Mouse (Mus musculus): ENCODE data around the gene Misp. TPM values are rescaled to one million over a fixed set of nuclear protein-coding genes. Genes with fewer than 3 reads are reported as not detected.

Gene Misp
- total RNA-seq, 2 experiments from 2014 or later: 0.40 TPM; not detected in 1

DNA sequence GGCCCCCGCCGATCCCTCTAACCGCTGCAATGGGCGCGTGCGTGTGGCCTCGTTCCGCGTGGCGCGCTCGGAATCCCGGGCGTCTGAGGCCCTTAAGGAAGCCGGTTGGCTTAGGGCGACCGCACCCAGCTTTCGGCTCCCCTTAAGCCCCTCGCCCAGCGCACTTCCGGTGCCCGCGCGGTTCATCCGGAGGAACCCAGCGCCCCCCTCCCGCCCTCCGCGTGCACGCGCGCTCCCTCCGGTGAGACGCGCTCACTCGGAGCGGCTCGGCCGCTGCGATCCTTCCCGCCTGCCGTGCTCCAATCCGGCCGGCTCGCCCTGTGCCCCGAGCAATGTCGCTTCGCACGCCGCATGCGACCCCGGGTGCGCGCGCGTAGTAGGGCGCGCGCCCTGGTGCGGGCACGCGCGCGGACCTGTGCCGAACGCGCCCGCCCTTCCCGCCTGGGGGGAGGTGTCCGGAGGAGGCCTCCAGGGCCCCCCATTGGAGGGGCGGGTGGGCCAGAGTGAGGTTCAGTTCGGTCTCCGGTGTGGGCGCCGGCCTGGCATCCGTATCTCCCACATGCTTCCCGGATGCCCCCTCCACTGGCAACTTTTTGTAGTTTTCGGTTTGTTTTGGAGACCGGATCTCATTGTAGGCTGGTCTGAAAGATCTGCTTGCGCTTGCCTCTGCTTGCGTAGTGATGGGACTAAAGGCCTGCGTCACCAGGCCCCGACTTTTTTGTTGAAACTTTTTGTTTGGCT is 34.2 kb downstream of the Misp start:
- peak; percentile 73 for DNase-seq

DNA sequence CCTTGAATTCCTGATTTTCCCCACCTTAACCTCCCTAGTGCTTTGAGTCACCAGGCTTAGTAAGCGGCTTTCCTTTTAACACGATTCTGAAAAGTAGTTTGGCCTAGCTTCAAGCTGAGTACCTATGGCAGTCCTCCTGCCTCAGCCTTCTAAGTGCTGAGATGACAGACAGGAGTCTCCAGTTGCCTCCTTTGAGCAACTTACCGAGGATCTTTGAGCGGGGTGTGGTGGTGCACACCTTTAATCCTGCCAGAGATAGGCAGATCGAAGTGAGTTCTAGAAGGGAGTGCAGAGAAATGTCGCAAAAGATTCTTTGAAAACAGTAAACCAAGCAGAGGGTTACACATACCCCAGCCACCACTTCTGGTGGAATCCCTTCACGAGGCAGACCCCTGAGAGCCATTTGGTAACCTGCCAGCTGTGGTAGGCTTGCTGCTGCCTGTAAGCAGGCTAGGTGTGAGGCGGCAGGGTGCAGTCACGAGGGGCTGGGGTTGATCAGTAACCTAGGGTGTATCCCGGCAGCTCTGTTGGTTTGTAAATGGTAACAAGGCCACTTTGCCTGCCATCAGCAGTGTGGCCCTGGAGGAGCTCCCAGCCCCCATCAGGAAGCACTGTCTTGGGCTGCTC is 34.9 kb downstream of the Misp start:
- DNase-seq: no peak

DNA sequence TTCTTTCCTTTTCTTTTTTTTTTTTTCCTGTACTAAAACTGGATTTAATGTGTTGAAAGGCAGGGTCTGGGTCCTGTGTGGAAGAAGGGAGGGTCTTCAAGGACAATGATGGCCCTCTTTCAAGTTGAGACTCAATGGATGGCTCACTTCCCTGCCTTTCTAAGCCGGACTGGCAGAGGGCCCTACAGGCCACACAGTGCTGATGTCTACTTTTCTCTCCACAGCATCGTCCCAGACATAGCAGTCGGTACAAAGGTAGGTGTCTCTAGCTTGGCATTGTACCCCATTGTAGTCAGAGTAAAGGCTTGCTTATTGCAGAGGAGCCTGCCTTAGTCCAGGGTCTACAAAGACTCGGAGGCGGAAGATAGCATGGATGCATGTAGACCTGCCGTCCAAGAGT is 35.5 kb downstream of the Misp start:
- no peak for DNase-seq

DNA sequence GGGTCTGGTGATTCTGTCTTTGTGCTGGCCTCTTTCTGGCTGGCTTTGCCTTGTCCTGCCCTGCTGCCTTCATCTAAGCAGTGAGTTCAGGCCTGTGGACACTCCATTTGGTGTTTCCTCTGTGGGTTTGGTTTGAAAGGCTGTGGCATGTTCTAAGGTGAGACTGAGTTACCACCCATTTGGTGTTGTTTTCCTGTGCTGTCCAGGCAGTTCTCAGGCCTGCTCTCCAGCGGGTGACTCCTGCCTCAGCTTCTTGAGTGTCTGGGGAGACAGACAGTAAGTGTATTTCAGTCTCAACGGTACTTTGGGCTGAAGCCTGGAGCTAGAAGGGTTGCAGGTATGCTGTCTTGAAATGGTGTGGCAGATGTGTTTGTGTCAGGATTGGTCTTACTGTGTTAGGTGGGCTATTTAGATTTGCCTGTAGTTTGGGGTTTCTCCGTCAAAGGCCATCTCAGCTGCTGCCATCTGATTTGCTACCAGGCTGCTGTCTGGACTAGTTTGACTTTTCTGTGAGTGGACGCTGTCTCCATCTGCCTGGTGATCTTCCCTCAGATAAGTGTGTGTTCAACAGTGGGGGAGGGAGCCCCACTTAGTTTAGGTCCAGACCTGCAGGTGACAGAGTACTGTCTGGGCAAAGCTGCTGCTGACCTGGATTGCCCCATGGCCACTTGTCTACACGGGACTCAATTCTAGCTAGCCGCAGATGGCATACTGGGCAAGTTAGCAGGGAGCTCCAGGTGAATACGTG is 36.1 kb downstream of the Misp start:
- DNase-seq: no peak

DNA sequence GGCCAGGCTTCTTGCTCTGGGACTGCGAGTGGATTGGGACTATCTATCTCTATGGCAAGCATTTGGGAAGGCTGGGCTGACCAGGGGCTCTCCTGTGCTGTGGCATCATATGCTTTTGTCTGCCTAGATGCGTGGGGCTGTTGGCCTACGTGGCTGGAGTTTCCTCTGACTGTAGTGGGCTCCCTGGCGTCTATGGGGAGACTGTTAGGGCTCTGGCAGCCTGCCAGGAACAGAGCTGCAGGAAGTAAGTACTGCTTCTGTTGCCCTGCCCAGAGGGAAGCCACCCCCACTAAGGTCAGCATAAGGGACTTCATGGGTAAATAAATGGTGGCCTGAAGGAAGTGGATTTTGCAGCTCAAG is 36.6 kb downstream of the Misp start:
- DNase-seq: peak; percentile 66

DNA sequence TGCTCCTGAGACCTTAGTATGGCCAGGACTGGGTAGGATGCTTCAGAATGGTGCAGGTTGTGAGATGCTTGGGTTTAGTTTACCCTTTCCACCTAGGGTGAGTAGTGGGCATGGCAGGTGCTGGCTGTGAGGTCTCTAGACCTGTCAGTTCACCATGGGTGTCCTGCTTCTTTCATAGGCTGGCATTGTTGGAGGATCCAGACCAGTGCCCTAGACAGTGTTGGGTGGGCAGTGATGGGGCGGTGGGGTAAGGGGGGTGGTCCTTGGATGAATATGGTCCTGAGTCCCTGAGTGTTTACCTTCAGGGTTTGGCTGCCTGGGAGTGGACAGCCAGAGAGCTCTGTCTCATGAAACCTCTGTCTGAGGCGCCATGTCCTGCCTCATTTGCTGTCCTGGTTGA is 37.1 kb downstream of the Misp start:
- DNase-seq: no peak

DNA sequence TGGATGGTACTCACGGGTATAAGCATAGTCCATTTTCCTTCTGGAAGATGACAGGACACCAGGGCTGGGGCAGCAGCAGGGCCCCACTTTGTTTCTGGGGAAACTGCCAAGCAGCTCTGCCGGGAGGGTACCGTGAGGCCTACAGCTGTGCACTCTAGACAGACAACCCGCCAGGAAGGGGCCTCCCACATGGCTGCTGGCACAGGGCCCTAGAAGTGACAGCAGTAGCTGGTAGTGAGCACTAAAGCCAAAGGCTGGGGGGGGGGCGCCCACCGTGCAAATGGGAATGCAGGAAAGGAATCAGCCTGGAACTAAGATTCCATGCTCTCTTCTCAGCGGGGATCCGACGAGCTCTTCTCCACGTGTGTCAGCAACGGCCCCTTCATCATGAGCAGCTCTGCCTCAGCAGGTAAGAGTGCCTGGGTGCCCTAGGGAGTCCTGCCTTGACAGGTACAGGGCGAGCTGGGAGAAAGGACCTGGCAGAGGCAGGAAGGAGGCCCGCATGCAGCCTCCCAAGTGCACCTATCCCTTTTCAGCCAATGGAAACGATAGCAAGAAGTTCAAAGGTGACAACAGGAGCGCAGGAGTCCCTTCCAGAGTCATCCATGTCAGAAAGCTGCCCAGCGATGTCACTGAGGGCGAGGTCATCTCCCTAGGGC is 37.8 kb downstream of the Misp start:
- DNase-seq: peak; percentile 48

DNA sequence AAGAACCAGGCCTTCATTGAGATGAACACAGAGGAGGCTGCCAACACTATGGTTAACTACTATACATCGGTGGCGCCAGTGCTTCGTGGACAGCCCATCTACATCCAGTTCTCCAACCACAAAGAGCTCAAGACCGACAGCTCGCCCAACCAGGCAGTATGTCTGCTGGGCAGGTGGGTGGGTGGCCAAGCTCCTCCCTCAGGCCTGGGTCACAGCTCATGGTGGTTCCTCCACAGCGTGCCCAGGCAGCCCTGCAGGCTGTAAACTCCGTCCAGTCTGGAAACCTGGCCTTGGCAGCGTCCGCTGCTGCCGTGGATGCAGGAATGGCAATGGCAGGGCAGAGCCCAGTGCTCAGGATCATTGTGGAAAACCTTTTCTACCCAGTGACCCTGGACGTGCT is 38.3 kb downstream of the Misp start:
- DNase-seq: peak; percentile 42

DNA sequence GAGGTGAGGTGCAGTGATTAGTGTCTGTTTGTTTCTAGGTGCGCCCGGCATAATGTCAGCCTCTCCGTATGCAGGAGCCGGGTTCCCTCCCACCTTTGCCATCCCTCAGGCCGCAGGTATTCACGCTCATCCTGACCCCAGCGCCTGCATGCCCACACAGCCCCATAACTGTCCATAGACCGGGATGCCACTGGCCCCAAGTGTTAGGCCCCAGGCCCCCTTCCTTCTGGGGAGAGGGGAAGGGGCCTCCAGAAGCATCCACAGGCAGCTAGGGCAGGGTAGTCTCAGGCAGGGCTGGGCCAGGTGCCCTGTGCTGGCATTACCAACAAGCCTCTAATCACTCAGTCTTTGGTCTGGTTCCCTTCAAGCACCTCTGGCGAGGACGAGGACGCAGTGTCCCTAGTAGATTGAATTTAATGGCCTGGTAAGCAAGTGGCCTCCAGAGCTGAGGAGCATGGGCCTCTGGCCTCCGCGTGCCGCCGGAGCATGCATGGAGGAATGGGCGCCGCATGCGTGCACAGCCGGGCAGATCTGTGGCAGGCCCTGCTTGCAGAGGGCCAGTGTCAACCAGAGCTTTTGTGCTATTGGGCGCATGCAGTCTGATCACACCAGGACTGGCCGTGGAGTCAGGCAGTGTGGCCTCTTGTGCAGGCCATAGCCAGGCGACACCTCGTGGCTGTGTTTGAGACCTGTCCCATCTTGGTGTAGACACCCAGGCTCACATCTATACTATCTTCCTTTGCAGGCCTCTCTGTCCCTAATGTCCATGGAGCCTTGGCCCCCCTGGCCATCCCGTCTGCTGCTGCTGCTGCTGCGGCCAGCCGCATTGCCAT is 39.5 kb downstream of the Misp start:
- no peak for DNase-seq

DNA sequence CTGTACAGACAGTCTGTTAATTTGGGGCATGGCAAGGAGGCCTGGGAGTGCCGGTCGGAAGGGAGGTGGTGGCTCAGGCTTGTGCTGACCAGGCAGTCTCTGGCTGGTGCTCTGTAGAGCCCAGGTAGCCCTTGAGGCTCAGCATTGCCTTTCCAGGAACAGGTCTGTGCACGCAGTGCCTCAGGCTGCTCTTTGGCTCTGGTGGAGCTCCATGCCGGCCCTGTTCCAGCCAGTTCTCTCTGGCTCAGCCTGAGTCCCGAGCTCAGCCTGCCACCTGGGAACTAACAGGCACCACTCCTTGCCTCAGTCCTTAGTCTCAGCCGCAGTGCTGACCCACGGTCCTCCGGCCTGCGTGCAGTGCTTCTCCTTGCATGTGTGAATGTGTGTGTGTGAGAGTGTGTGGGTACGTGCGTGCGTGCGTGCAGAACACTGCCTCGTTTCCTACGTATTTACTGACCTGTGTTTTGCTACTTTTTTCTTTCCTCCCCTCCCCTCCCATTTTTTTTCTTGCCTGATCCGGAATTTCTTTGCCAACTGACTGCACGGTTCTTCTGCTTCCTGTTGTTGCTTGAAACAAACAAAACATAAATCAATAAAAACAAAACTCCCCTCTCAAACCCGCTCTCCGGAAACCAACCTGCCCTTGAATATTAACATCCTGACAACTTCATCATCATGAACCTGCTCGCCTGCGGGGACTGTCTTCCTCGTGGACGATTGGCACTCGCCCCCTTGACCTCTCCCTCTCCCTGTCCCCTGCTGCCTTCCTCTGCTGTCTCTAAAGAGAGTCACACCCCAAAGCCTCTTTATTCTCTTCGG is 40.6 kb downstream of the Misp start:
- DNase-seq: no peak

DNA sequence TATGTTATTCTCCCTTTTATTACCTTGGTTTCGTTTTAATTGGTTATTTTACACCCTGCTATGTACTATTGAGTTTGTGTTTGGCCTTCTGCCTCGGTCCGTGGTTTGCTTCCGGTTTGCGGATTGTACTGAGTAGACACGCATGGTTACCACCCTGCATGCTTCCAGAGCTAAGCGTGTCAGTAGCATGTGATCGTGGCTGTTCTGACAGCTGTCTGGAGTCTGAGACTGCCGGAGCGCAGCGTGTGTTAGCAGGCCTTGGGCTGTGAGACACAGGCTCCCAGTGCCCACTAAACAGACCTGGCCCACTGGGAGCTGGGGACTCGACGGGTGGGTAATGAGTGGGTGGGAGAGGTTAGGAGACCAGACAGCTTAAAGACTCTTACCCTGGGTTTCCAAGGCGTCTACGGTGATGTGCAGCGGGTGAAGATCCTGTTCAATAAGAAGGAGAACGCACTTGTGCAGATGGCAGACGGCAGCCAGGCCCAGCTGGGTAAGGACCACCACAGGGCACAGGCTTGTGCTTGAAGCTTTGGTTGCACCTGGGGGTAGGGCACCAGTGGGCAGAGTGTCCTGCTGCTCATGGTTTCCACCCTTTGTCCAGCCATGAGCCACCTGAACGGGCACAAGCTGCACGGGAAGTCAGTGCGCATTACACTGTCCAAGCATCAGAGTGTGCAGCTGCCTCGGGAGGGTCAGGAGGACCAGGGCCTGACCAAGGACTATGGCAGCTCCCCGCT is 41.4 kb downstream of the Misp start:
- no peak for DNase-seq

DNA sequence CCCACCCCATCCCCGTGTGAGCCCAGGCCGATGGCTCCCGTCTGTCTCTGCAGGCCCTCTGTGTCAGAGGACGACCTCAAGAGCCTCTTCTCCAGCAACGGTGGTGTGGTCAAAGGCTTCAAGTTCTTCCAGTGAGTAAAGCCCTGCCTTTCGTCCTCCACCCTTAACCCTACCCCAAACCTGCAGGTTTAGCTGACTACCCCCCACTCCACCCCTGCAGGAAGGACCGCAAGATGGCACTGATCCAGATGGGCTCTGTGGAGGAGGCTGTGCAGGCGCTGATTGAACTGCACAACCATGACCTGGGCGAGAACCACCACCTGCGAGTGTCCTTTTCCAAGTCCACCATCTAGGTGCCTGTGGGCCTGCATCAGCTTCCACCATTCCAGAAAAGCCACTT is 42.1 kb downstream of the Misp start:
- DNase-seq: no peak

DNA sequence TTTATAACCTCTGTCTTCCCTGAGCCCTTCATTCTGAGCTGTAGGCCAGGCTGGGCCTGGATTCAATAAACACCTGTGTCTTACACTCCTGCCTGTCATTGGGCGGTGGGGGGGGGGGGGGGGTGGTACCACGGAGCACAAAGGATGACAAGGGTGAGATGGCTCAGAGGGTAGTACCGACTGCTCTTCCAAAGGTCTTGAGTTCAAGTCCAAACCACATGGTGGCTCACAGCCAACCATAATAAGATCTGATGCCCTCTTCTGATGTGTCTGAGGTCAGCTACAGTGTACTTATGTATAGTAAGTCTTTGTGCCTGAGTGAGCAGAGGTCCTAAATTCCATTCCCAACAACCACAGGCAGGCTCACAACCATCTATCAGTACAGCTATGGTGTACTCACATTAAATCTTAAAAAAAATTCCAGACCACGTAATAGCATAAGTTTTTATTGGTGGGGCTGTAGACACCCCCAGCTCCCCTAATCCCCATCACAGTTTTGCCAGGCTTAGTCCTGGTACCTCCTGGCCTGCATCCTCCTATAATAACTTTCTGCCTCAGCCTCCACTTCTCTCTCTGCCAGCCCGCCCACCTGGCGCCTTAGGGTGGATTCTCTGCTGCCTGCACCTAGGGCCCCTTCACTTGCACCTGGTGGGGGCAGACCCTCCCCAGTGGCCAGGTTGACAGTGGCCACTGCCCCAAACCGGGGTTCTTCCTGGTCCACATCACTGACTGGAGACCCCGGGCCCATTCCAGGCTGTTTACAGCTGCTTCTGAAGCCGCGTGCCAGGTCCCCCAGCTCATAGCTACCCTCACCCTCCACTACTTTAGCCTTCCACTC is 43.8 kb downstream of the Misp start:
- DNase-seq: no peak

DNA sequence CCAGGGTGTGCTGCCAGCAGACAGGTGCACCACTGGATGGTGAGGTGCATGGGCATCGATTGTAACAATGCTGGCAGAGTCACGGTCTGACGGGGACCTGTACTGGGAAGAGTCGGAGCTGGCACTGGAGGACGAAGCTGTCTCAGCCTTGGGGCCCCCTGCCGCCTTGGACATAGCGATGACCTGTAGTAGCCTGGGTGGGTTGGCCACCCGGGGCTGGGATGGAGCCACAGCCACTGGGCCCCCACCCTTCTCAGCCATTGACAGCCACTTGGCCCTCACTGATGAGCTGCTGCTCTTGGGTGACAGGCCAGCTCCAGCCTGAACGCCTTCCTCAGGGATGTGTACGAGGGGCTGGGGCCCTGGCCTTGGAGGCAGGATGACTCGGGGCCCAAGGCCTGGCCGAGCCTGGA is 44.4 kb downstream of the Misp start:
- DNase-seq: no peak

DNA sequence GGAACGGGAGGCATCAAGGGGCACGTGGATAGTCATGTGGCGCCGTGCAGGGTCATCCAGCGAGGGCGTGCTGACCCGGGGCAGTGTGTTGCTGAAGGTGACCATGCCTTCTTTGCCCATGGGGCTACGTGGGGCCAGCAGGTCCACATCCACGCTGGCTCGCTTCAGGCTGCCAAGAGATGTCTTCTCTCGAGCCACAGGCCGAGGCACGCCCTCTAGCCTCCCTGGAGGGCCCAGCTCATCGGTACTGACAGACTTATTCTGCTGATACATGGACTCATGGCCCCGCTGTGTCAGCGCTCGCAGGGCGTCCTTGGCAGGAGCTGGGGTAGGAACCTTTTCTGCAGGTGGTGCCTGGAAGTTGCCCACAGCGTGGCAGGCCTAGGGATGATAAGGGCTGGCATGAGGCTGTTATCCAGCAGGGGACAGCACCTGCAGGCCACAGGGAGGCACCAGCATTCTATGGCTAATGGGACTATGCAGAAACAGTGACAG is 45.1 kb downstream of the Misp start:
- DNase-seq: no peak

DNA sequence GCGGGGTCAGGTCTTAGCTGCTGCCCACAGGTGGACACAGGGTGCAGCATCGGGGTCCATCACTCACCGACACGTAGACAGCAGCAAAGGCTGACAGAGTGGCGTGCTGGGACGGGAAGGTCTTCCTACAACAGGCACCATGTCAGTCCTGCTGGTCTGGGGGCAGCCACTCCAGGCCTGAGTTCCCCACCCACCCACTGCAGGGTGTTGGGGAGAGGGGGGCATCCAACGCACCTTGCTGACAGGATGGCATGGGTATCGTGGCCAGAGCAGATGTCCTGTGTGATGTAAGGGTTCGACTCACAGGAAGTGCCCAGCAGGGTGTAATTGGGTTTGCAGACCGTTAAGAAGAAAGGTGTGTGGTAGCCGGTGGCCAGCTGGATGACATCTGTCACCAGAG is 45.8 kb downstream of the Misp start:
- no peak for DNase-seq

DNA sequence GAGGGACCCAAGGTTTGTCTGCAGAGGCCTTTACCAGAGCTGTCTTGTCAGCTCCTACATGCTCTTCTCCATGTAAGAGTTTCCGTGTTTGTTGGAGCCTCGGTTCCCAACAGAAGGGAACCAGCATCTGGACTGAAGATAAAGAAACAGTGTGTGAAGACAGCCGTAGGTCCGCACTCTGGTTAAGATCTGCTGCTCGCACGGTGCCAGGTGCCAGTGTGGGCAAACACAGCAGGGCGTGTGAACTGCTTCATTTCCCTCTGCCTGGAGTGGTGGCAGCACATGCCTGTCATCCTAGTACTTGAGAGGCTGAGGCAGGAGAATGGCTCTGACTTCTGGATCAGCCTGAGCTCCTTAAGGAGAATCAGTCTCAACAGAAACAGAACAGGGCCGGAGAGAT is 51.1 kb downstream of the Misp start:
- no peak for DNase-seq

DNA sequence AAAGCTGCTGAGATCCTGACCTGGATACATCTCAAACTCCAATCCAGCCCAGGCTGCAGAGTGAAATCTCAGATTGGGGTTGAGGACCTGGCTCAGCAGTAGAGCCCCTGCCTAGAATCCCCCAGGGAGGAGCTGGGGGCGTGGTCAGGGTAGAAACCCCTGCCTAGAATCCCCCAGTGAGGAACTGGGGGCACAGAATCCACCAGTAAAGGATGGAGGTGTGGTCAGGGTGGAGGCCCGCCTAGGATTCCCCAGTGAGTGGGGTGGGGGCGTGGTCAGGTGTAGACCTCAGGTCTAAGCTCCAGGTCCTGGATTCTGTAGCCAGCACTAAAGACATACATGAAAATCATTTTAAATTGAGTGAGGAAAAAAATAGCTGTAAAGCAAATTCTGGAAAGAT is 52.1 kb downstream of the Misp start:
- no peak for DNase-seq

DNA sequence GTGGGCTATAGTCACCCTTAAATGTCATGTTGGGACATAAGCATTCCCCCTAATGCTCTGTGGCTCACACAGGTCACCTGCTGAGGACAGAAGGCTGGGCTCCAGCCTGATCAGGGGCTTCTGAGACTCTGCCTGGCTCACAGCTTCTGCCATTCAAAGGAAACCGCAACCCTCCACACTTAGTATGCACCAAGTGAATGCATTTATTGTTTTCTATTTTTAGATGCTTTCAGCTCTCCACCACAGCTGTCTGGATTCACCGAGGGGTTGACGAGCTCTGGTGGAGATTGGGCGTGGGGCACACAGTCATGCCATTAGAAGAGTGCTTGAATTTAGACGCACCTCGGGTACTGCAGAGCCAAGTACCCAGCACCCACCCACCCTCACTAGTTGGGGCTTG is 52.5 kb downstream of the Misp start:
- no peak for DNase-seq
